Mouse (Mus musculus): ENCODE data around the gene Ndufv3. TPM values are rescaled to one million over a fixed set of nuclear protein-coding genes. Genes with fewer than 3 reads are reported as not detected.
A peak's percentile ranks its signal among the peaks of the same experiment; 100 is the strongest.

Ndufv3 gene
- polyA plus RNA-seq, 1 experiment from 2014 or later = 457 TPM

DNA sequence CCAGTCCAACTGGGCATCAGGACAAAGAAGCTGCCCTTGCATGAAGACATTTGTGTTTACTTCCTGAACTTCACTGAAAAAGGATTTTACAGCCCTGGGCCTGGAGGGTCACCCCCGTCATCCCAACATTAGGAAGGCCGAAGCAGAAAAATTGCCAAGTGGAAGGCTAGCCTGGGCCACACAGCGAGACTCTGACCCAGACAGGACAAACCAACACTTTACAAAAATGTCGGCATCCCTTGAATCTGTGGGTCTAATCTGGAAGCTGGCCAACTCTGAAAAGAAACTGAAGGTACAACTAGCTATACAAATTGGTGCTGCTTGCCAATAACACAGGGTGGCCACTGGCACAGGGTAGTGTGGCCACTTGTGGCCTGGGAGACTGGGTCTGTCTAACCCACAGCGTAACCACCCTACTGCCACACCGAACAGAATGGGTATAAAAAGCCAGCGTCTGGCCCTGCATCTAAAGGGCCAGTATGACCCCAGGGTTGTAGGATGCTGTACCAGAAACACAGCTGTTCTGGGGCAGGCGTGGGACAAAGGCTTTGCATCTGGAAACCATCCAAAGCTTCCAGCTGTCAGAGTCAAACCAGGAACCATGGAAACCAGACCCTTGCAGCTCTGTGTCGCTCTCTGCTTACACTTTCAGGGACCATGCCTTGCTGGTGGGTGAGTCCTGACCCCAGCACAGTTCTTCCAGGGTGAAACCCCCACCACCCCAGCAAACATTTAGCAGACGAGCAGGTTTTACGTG lies 37.4 kb downstream of the Ndufv3 start:
- Histone ChIP-seq H3K27me3 (replicated peaks; ENCODE audit: control insufficient read depth, insufficient read depth, low read length) (no peaks in the 10 kb centered on the region), H3K4me3 (ENCODE audit: low read depth, low read length) (no peak overlapping the region), H3K4me1 (ENCODE audit: control insufficient read depth, insufficient read depth, low read length) (peaks cover 11% of the 10 kb centered on the region), H3K36me3 (ENCODE audit: control insufficient read depth, insufficient read depth, low read length) (no peaks in the 10 kb centered on the region), H3K9me3 (replicated peaks; ENCODE audit: control insufficient read depth, low read length) (no peaks in the 10 kb centered on the region), H3K9ac (ENCODE audit: low read length) (0 out of 2 replicates have a peak overlapping the region, but pooled peaks have one; percentile 17), H3K27ac (ENCODE audit: low read depth, low read length) (peak overlapping the region; percentile 60), H3K4me2 (ENCODE audit: low read length) (no peak overlapping the region)
- DNase-seq (ENCODE audit: low spot score) (peak; percentile 79), ATAC-seq (peak; percentile 81)
- 62% methylated on average over 11 of the region's 11 CpGs for WGBS

GRCm38 (mm10) chr17:31557947-31558542 lies 38.1 kb downstream of the Ndufv3 start:
- 85% methylated on average over 10 of the region's 10 CpGs for WGBS

DNA sequence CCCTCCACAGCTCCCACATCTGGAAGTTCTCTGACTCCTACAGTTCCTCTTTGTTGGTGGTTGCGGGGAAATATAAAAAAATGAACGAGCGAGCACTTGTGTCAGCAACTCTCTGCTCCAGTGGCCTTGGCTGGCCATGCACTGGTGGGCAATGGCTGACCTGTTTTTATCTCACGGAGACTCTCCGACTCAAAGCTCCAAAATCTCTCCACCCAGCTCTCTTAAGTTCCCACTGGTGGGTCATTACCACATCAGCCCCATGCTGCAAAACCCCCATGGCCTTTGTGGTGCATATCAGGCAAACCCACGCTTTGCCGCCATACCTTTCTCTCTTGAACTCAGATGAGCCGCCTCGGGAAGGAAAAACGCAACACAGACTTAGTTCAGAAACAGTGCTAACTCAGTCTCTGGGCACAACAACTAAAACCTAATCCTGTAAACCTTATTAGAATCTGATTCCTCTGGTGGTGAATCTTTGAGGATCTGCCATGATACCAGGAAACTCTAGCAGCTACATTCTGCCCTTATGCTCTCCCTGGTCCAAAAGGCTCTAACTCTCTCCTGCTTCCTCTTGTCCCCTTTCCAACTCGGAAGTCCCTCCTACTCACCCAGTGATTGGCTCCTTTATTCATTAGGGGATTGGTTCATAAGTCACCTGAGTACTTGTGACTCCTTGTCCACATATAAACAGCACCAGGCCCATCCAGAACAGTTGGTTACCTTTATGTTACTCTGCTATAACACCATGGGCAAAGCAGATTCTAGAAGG lies 39.3 kb downstream of the Ndufv3 start:
- Histone ChIP-seq H3K27ac (ENCODE audit: low read depth, low read length) (no peak overlapping the region), H3K27me3 (replicated peaks; ENCODE audit: control insufficient read depth, insufficient read depth, low read length) (no peaks in the 10 kb centered on the region), H3K4me2 (ENCODE audit: low read length) (no peak overlapping the region), H3K4me1 (ENCODE audit: control insufficient read depth, insufficient read depth, low read length) (peaks cover 11% of the 10 kb centered on the region), H3K9ac (ENCODE audit: low read length) (no peak overlapping the region), H3K9me3 (replicated peaks; ENCODE audit: control insufficient read depth, low read length) (no peaks in the 10 kb centered on the region), H3K4me3 (ENCODE audit: low read depth, low read length) (no peak overlapping the region), H3K36me3 (ENCODE audit: control insufficient read depth, insufficient read depth, low read length) (no peaks in the 10 kb centered on the region)
- DNase-seq (ENCODE audit: low spot score) = no peak
- 93% methylated on average over 11 of the region's 11 CpGs for WGBS
- ATAC-seq = no peak

More at GRCm38 (mm10) chr17:31557947-31558542, 38.1 kb downstream of the Ndufv3 start:
- Histone ChIP-seq H3K9ac (ENCODE audit: low read length) (0 out of 2 replicates have a peak overlapping the region, but pooled peaks have one; percentile 17), H3K9me3 (replicated peaks; ENCODE audit: control insufficient read depth, low read length) (no peaks in the 10 kb centered on the region), H3K4me1 (ENCODE audit: control insufficient read depth, insufficient read depth, low read length) (peaks cover 11% of the 10 kb centered on the region), H3K36me3 (ENCODE audit: control insufficient read depth, insufficient read depth, low read length) (no peaks in the 10 kb centered on the region), H3K27ac (ENCODE audit: low read depth, low read length) (peak overlapping the region; percentile 60), H3K4me2 (ENCODE audit: low read length) (no peak overlapping the region), H3K4me3 (ENCODE audit: low read depth, low read length) (no peak overlapping the region), H3K27me3 (replicated peaks; ENCODE audit: control insufficient read depth, insufficient read depth, low read length) (no peaks in the 10 kb centered on the region)
- no peak for DNase-seq (ENCODE audit: low spot score)
- no peak for ATAC-seq

- DNase-seq (ENCODE audit: low spot score) = no peak
- Histone ChIP-seq H3K27ac (ENCODE audit: low read depth, low read length) (peak overlapping the region; percentile 82), H3K4me1 (ENCODE audit: control insufficient read depth, insufficient read depth, low read length) (peaks cover 23% of the 10 kb centered on the region), H3K27me3 (replicated peaks; ENCODE audit: control insufficient read depth, insufficient read depth, low read length) (no peaks in the 10 kb centered on the region), H3K4me3 (ENCODE audit: low read depth, low read length) (peak overlapping the region; percentile 28), H3K9me3 (replicated peaks; ENCODE audit: control insufficient read depth, low read length) (no peaks in the 10 kb centered on the region), H3K36me3 (ENCODE audit: control insufficient read depth, insufficient read depth, low read length) (no peaks in the 10 kb centered on the region), H3K4me2 (ENCODE audit: low read length) (peak overlapping the region; percentile 56), H3K9ac (ENCODE audit: low read length) (peak overlapping the region; percentile 56)
- WGBS = 29% methylated on average over 12 of the region's 12 CpGs
- no peak for ATAC-seq
Observed at GRCm38 (mm10) chr17:31563632-31564014, 43.7 kb downstream of the Ndufv3 start.

DNA sequence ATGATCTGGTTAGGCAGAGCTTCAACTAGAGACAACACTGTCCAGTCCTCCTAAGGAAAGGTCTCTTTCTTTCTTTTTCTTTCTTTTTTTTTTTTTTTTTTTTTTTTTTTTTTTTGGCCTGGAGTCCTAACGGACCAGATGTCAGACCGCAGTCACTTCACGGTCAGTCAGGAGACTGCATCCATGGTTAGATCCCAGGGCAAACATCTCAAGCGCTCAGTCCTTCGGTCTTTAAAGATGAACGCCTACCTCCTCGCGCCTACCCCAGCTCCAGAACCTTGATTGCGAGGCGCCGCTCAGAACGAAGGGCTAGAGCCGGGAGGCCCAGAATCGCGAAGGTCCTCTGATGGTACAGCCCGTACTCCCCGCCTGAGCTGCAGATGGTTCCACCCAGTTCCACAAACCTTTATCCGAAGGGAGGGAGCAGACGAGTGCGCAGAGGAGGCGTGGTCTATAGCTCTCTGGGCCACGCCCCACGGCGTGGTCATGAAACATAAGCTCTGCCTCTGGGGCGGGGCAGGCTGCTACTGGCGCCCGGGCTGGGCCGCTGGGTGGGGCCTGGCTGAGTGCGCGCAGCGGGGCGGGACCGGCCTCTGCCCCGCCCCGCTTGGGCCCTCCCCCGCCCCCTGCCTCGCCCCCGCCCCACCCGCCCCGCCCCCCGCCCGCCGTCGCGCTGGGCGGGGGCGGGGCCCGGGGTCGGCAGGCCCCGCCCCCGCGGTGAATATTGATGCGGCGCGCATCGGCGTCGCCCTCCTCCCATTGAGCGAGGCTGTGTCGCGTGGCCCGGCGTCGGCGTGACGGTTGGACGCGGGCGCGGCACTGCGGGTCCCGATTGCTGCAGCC lies 44.3 kb downstream of the Ndufv3 start, which contains the start of gene Pknox1:
Gene Pknox1 (plus strand): TSS at position 720 of the 843 bp plus-strand sequence.
- H3K4me2 ChIP-seq (ENCODE audit: low read length) = peak within 1 kb of the TSS; percentile 86
- ATAC-seq (peak; percentile 97), DNase-seq (ENCODE audit: low spot score) (peak; percentile 100)
- H3K4me1 ChIP-seq (ENCODE audit: control insufficient read depth, insufficient read depth, low read length) = peaks cover 28% of the 10 kb centered on the region
- H3K9me3 ChIP-seq (replicated peaks; ENCODE audit: control insufficient read depth, low read length) = no peaks in the 10 kb centered on the region
- peak within 1 kb of the TSS; percentile 89 for H3K4me3 ChIP-seq (ENCODE audit: low read depth, low read length)
- under 1% methylated on average over 50 of the region's 72 CpGs for WGBS
- H3K36me3 ChIP-seq (ENCODE audit: control insufficient read depth, insufficient read depth, low read length) = no peaks in the 10 kb centered on the region
- peak within 1 kb of the TSS; percentile 99 for H3K27ac ChIP-seq (ENCODE audit: low read depth, low read length)
- no peaks in the 10 kb centered on the region for H3K27me3 ChIP-seq (replicated peaks; ENCODE audit: control insufficient read depth, insufficient read depth, low read length)
- H3K9ac ChIP-seq (ENCODE audit: low read length) = peak within 1 kb of the TSS; percentile 92

- Histone ChIP-seq H3K4me2 (ENCODE audit: low read length) (peak overlapping the region; percentile 86), H3K27me3 (replicated peaks; ENCODE audit: control insufficient read depth, insufficient read depth, low read length) (no peaks in the 10 kb centered on the region), H3K9ac (ENCODE audit: low read length) (peak overlapping the region; percentile 92), H3K9me3 (replicated peaks; ENCODE audit: control insufficient read depth, low read length) (no peaks in the 10 kb centered on the region), H3K4me1 (ENCODE audit: control insufficient read depth, insufficient read depth, low read length) (peaks cover 30% of the 10 kb centered on the region), H3K27ac (ENCODE audit: low read depth, low read length) (peak overlapping the region; percentile 99), H3K36me3 (ENCODE audit: control insufficient read depth, insufficient read depth, low read length) (no peaks in the 10 kb centered on the region), H3K4me3 (ENCODE audit: low read depth, low read length) (peak overlapping the region; percentile 89)
- ATAC-seq (no peak), DNase-seq (ENCODE audit: low spot score) (no peak)
- WGBS = 0% methylated on average over 19 of the region's 44 CpGs
Observed at GRCm38 (mm10) chr17:31564858-31565140, 44.9 kb downstream of the Ndufv3 start.

DNA sequence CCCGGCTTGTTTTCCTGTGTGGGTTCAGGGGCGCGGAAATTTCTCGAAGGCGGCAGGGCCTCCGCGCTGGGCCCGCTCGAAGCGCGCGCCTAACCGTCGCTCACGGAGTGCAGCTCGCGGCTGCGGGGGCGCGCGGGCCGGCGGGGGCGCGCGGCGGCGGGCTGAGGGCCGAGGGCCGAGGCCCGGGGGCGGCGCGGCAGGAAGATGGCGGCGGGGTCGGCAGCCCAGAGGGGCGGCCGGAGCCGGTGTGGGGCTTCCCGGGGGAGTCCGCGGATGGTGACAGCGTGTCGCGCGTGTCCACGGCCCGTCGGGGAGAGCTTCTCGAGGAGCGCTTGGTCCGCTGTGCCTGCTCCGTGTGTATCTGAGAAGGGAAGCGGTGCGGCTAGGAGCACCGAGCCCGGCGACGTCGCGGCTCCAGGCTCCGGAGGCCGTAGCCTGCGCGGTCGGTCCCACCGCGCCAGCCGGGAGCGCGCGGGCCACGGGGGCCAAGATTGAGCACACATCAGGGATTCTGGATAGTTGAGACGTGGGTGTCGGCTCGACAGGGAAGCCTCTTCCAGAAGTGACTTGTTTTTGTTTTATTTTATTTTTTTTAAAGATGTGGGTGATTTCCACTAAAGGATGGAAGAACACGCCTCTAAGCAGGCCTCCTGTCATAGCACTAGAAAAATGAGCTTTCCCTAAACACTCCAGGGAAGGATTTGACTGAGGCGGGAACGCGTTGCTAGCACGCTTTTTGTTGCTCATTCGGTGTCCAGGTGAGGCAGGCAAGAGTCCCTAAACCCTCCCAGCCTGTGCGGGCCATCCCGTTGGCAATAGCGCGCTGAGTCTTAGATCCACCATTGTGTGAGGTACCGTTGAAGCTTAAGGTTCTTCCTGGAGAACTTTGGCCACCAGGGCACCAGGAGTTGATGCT lies 45.5 kb downstream of the Ndufv3 start:
- Histone ChIP-seq H3K4me1 (ENCODE audit: control insufficient read depth, insufficient read depth, low read length) (peaks cover 30% of the 10 kb centered on the region), H3K9ac (ENCODE audit: low read length) (peak overlapping the region; percentile 92), H3K9me3 (replicated peaks; ENCODE audit: control insufficient read depth, low read length) (no peaks in the 10 kb centered on the region), H3K4me2 (ENCODE audit: low read length) (peak overlapping the region; percentile 86), H3K36me3 (ENCODE audit: control insufficient read depth, insufficient read depth, low read length) (no peaks in the 10 kb centered on the region), H3K4me3 (ENCODE audit: low read depth, low read length) (peak overlapping the region; percentile 89), H3K27ac (ENCODE audit: low read depth, low read length) (peak overlapping the region; percentile 99), H3K27me3 (replicated peaks; ENCODE audit: control insufficient read depth, insufficient read depth, low read length) (no peaks in the 10 kb centered on the region)
- under 1% methylated on average over 70 of the region's 88 CpGs for WGBS
- DNase-seq (ENCODE audit: low spot score) (peak; percentile 86), ATAC-seq (peak; percentile 60)

Measured in forebrain, embryonic 14.5 days (tissue).